Mouse (Mus musculus): ENCODE results near the gene Klk1b24.
"Not testable (repeated sequence)": the region's sequence is repeated elsewhere in the genome, so short reads cannot be mapped to it uniquely, and the experiment has no call there.

Gene Klk1b24

DNA sequence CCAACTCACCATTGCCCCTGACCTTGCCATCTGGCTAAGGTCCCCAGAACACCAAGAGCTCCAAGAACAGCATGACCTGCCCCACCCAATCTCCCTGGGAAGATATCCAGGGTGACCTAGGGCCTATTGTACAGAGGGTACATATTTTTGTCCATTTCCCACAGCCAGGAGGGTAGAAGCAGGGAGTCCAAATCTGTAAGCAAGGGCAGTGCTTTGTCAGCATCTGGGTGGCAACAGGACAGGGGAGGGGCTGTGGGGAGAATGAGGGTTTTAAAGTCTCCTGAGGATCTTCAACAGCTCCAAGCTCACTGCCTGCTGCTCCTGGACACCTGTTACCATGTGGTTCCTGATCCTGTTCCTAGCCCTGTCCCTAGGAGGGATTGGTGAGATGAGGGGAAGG lies at the start of gene Klk1b24:
Gene Klk1b24 (plus strand): TSS at position 301 of the 400 bp plus-strand sequence.
- not testable (repeated sequence) for DNase-seq (ENCODE audit: low spot score in 2 of 2)

DNA sequence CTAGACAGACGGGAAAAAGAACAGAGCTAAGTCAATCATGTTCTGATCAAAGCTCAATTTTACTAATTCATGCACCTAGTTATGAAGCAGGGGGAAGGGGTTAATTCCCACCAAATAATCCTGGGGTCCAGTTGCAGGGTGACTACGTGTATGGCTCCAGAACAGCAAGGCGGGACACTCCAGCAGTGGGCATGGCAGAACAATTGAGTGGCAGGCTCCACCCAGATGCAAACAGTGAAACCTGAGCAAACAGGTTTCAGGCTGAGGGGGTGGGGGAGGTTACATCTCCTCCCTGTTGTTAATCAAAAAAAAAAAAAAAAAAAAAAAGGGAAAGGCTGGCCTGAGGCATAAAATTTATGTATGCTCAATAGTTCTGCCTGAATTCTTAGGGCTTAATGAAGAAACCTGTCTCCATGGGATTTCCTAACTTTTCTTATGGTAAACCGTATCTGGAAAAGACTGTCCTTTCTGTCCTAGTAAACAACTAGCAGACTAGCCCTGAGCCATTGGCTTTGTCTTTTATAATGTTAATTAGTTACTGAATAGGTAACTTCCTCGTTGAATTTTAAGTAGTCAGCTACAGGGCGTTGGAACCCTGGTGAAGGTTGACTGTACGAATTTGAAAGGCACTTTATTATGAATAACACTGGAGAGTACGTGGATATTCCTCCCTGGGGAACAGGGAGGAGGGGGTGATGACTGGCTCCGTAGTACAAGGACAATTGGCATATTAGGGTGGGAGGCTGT lies 8.6 kb upstream of the Klk1b24 start:
- DNase-seq (ENCODE audit: low spot score in 2 of 2) = no peak

DNA sequence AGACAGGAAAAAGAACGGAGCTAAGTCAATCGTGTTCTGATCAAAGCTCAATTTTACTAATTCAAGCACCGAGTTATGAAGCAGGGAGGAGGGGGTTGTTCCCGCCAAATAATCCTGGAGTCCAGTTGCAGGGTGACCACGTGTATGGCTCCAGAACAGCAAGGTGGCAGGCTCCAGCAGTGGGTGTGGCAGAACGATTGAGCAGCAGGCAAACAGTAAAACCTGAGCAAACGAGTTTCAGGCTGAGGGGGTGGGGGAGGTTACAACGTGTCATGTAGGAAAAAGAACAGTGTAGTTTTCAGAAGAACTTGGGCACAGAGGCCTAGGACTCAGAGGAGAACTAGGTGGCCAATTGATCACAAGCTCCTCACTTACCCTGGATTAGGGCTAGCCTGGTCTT lies 1.5 kb upstream of the Klk1b24 start:
- not testable (repeated sequence) for DNase-seq (ENCODE audit: low spot score in 2 of 2)

DNA sequence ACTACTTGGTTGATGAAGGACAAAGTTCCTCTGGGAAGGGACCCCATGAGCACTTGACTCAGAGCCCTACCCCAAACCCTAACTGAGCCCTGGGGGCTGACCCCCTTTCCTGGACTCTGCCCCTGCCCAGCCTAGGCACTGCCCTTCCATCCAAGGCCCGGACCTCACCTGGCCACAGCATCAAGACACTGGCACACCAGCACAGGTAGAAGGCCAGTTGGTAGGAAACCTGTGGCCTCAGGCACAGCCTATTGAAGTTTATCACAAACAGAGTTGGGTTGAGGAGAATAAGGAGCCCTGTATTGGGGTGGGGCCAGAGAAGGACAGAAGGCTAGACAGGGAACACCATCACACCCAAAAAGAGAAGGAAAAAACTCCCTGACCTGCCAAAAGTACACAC lies 5.4 kb downstream of the Klk1b24 start:
- DNase-seq (ENCODE audit: low spot score in 2 of 2) = not testable (repeated sequence)

DNA sequence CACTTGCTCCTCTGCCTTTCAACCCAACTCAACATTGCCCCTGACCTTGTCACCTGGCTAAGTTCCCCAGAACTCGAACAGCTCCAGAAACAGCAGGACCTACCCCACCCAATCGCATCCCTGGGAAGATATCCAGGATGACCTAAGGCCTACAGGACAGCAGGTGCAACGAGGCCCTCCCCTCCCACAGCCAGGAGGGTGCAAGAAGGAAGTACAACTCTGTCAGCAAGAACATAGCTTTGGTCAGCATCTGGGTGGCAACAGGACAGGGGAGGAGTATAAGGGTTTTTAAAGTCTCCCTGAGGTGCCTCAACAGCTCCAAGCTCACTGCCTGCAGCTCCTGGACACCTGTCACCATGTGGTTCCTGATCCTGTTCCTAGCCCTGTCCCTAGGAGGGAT lies 9.9 kb downstream of the Klk1b24 start, which contains the start of gene Klk1b3:
Gene Klk1b3 (plus strand): TSS at position 301 of the 400 bp plus-strand sequence.
- no peak for DNase-seq (ENCODE audit: low spot score in 2 of 2)

DNA sequence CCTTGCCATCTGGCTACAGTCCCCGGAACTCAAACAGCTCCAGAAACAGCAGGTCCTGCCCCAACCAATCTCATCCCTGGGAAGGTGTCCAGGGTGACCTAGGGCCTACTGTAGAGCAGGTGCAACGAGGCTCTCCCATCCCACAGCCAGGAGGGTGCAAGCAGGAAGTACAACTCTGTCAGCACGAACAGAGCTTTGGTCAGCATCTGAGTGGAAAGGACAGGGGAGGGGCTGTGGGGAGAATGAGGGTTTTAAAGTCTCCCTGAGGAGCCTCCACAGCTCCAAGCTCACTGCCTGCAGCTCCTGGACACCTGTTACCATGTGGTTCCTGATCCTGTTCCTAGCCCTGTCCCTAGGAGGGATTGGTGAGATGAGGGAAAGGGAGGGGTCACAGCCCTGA lies 19.1 kb downstream of the Klk1b24 start, which contains the start of gene Klk1b4:
Gene Klk1b4 (plus strand): TSS at position 301 of the 400 bp plus-strand sequence.
- DNase-seq (ENCODE audit: low spot score in 2 of 2) = not testable (repeated sequence)

DNA sequence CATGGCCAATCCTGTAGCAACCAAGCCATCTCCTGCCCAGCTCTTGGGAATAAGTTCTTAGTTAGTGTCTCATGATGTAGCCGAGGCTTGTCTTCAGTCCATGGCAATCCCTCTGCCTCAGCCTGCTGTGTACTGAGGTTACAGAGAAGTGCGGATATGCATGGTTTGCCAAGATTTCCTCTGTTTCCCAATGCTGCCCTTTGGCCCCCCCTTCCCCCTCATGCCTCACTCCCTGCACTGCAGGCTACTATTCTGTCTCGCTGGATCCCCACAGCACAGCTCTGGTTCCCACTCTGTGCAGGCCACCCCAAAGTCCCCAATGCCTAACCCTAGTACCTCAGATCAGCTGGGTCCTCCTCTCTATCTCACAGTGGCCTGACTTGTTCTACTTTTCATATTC lies 20.3 kb downstream of the Klk1b24 start:
- DNase-seq (ENCODE audit: low spot score in 2 of 2) = no peak

DNA sequence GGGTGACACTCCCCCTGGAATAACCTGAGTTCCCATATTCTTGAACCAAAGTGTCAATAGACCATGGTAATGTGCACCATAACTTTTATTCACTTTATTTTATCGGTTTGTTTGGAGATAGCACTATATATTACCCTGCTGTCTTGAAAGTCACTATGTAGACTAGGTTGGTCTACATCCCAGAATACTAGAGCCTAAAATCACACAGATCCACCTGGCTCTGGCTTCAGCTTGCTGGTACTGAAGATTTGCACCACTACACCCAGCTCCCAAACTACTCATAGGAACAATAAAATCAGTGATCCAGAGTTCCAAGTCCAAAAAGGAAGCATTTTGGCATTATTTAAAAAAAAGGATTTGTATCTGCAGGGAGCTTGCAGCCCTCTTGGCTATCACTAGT lies 27.6 kb downstream of the Klk1b24 start, which contains the start of gene Klk1b5:
Gene Klk1b5 (plus strand): TSS at position 301 of the 400 bp plus-strand sequence.
- DNase-seq (ENCODE audit: low spot score in 2 of 2) = no peak

DNA sequence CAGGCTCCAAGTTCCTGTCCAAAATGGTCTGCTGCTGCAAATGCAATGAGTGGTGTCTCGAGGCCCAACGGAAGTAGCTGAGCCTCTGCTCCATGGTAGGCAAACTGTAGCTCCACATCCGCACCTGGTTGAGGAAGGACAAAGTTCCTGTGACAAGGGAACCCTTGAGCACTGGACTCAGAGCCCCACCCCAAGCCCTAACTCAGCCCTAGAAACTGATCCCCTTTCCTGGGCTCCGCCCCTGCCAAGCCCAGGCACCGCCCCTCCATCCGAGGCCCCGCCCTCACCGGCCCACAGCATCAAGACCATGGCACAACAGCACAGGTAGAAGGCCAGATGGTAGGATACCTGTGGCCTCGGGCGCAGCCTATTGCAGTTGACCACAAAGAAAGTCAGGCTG lies 33.6 kb downstream of the Klk1b24 start:
- not testable (repeated sequence) for DNase-seq (ENCODE audit: low spot score in 2 of 2)

DNA sequence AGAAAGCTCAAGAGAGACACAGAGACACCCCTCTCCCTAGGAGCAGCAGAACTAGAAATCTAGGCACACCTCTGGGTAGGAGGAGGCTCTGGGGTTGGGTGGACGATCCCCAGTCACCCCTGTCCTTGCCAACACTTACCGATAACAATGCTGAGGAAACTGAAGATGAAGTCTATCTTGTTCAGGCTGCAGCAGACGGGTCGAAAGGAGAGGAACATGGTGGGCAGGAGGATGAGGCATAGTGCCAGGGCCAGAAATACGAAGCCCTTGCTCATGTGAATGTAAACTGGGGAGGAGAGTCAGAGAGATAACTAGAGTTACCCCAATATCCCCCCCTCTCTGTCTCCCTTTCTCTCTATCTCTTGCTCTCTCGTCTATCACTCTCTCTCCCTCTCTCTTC lies 34.3 kb downstream of the Klk1b24 start:
- DNase-seq (ENCODE audit: low spot score in 2 of 2) = not testable (repeated sequence)

DNA sequence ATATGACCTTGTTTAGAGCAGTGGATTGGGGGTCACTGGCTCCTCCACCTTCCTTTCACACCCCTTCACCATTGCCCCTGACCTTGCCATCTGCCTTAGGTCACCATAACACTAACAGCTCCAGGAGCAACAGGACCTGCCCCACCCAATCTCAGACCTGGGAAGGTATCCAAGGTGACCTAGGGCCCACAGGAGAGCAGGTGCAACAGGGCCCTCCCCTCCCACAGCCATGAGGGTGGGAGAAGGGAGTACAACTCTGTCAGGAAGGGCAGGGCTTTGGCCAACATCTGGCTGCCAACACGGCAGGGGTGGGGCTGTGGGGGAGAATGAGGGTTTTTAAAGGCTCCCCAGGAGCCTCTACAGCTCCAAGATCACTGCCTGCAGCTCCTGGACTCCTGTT lies 37.0 kb downstream of the Klk1b24 start, which contains the start of gene Klk1:
Gene Klk1 (plus strand): TSS at position 285 of the 400 bp plus-strand sequence.
- DNase-seq (ENCODE audit: low spot score in 2 of 2) = no peak

DNA sequence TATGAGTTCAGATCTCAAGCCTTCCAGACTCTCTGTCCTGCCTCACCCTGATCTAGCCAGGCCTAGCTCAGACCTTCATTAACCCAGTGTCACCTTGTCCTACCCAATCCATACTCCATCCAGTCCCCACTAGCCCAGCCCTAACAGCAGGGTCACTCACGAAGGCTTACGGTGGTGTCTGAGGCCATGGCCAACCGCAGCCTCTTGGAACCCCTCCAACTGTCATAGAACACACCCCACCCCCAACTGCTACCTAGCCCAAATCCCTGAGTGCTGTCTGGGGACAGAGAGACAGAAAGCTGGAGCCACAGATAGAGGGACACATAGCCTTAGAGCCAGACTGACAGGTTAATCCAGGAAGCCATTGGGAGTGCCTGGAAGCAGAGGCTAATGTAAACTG lies 47.9 kb downstream of the Klk1b24 start, which contains the start of gene Gm36864:
Gene Gm36864 (plus strand): TSS at position 269 of the 400 bp plus-strand sequence.
- DNase-seq (ENCODE audit: low spot score in 2 of 2) = no peak

DNA sequence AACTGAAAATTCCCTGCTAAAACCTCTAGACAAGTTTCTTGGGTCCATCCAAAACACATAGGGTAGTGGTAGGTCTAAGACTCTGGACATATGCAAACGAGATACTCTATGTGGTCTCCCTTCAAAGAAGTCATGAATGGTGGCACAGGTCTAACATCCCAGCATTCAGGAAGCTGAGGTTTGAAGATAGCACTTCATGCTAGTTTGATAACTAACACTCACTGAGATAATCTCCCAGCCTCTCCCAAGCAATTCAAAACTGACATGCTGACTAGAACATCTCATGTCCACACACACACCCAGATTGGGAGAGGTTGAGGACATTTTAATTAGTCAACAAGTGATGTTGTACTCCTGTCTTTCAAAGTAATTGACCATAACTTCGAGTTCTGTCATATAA lies 51.9 kb downstream of the Klk1b24 start:
- DNase-seq (ENCODE audit: low spot score in 2 of 2) = no peak

DNA sequence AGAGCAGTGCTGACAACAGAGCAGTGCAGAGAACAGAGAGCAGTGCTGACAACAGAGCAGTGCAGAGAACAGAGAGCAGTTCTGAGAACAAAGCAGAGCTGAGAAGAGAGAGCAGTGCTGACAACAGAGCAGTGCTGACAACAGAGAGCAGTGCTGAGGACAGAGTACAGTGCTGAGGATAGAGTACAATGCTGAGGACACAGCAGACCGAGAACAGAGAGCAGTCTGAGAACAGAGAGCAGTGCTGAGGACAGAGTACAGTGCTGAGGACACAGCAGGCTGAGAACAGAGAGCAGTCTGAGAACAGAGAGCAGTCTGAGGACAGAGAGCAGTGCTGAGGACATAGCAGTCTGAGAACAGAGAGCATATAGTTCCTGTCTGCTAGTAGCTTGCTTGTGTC lies 52.7 kb downstream of the Klk1b24 start:
- DNase-seq (ENCODE audit: low spot score in 2 of 2) = no peak

DNA sequence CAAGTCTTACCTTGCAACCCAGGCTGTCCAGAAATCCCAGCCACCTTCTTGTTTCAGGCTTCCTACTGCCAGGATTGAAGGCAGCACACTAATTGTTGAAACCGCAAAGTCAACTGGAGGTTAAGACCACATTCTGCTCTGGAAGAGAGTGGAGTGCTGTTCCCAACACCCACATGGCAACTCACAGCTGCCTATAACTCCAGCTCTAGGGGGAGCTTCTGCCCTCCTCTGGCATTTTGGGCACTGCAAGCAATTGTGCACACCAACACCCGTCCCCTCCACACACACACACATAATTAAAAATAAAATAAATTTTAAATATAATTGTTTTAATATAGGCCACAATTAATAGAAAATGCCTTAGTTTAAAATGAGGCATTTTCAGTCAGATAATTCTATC lies 53.1 kb downstream of the Klk1b24 start:
- DNase-seq (ENCODE audit: low spot score in 2 of 2) = no peak
